Mouse (Mus musculus): Measurements from ENCODE around the gene 4930432K21Rik. TPM values are rescaled to one million over a fixed set of nuclear protein-coding genes. Genes with fewer than 3 reads are reported as not detected.

The 4930432K21Rik gene
- polyA plus RNA-seq, 1 experiment from 2014 or later, result 1.6 TPM

GRCm38 (mm10) chr8:84176560-84176959, 28.7 kb downstream of the 4930432K21Rik start:
- Histone ChIP-seq H3K27me3 (ENCODE audit: control insufficient read depth, insufficient read depth, low read length) (no peaks in the 10 kb centered on the region), H3K4me1 (ENCODE audit: control insufficient read depth, insufficient read depth, low read length) (peaks cover 27% of the 10 kb centered on the region), H3K4me3 (ENCODE audit: low read depth, low read length) (no peak overlapping the region), H3K4me2 (ENCODE audit: low read depth, low read length) (no peak overlapping the region), H3K9ac (replicated peaks; ENCODE audit: low read depth, low read length) (no peak overlapping the region), H3K9me3 (ENCODE audit: control insufficient read depth, low read length) (no peaks in the 10 kb centered on the region), H3K27ac (ENCODE audit: low read depth, low read length) (no peak overlapping the region), H3K36me3 (ENCODE audit: control insufficient read depth, insufficient read depth, low read length) (peaks cover 24% of the 10 kb centered on the region)
- no peak for ATAC-seq (ENCODE audit: low read depth)
- WGBS, result 43% methylated on average over 3 of the region's 3 CpGs

- no peak overlapping the region for H3K27ac ChIP-seq (ENCODE audit: low read depth, low read length)
- no peak overlapping the region for H3K4me2 ChIP-seq (ENCODE audit: low read depth, low read length)
- peaks cover 17% of the 10 kb centered on the region for H3K36me3 ChIP-seq (ENCODE audit: control insufficient read depth, insufficient read depth, low read length)
- no peak for ATAC-seq (ENCODE audit: low read depth)
- no peak overlapping the region for H3K4me3 ChIP-seq (ENCODE audit: low read depth, low read length)
- no peak overlapping the region for H3K9ac ChIP-seq (replicated peaks; ENCODE audit: low read depth, low read length)
- no peaks in the 10 kb centered on the region for H3K27me3 ChIP-seq (ENCODE audit: control insufficient read depth, insufficient read depth, low read length)
- 91% methylated on average over 3 of the region's 3 CpGs for WGBS
- H3K4me1 ChIP-seq (ENCODE audit: control insufficient read depth, insufficient read depth, low read length), result peaks cover 31% of the 10 kb centered on the region
- no peaks in the 10 kb centered on the region for H3K9me3 ChIP-seq (ENCODE audit: control insufficient read depth, low read length)
These were observed 29.6 kb downstream of the 4930432K21Rik start for GRCm38 (mm10) chr8:84177405-84177804.

GRCm38 (mm10) chr8:84178592-84178991, 30.8 kb downstream of the 4930432K21Rik start:
- H3K4me1 ChIP-seq (ENCODE audit: control insufficient read depth, insufficient read depth, low read length), result peaks cover 37% of the 10 kb centered on the region
- no peak for ATAC-seq (ENCODE audit: low read depth)
- WGBS, result 77% methylated on average over 8 of the region's 8 CpGs

GRCm38 (mm10) chr8:84179946-84180345, 32.1 kb downstream of the 4930432K21Rik start:
- Histone ChIP-seq H3K9ac (replicated peaks; ENCODE audit: low read depth, low read length) (peak overlapping the region; percentile 34), H3K4me2 (ENCODE audit: low read depth, low read length) (peak overlapping the region; percentile 78), H3K9me3 (ENCODE audit: control insufficient read depth, low read length) (no peaks in the 10 kb centered on the region), H3K27ac (ENCODE audit: low read depth, low read length) (peak overlapping the region; percentile 73), H3K36me3 (ENCODE audit: control insufficient read depth, insufficient read depth, low read length) (peaks cover 5% of the 10 kb centered on the region; the same call in 1 of the 2 replicates), H3K4me3 (ENCODE audit: low read depth, low read length) (peak overlapping the region; percentile 22), H3K4me1 (ENCODE audit: control insufficient read depth, insufficient read depth, low read length) (peaks cover 39% of the 10 kb centered on the region), H3K27me3 (ENCODE audit: control insufficient read depth, insufficient read depth, low read length) (no peaks in the 10 kb centered on the region)
- WGBS, result 11% methylated on average over 4 of the region's 4 CpGs
- no peak; the same call in 1 of the 2 replicates for ATAC-seq (ENCODE audit: low read depth)

More at GRCm38 (mm10) chr8:84178592-84178991, 30.8 kb downstream of the 4930432K21Rik start:
- no peaks in the 10 kb centered on the region for H3K9me3 ChIP-seq (ENCODE audit: control insufficient read depth, low read length)
- no peaks in the 10 kb centered on the region for H3K27me3 ChIP-seq (ENCODE audit: control insufficient read depth, insufficient read depth, low read length)
- H3K4me3 ChIP-seq (ENCODE audit: low read depth, low read length), result no peak overlapping the region
- no peak overlapping the region for H3K9ac ChIP-seq (replicated peaks; ENCODE audit: low read depth, low read length)
- peaks cover 9% of the 10 kb centered on the region; the same call in 1 of the 2 replicates for H3K36me3 ChIP-seq (ENCODE audit: control insufficient read depth, insufficient read depth, low read length)
- H3K4me2 ChIP-seq (ENCODE audit: low read depth, low read length), result no peak overlapping the region
- no peak overlapping the region for H3K27ac ChIP-seq (ENCODE audit: low read depth, low read length)

- H3K4me1 ChIP-seq (ENCODE audit: control insufficient read depth, insufficient read depth, low read length), result peaks cover 39% of the 10 kb centered on the region
These were observed 32.8 kb downstream of the 4930432K21Rik start for GRCm38 (mm10) chr8:84180530-84181190.

GRCm38 (mm10) chr8:84182833-84183232, 35.0 kb downstream of the 4930432K21Rik start:
- Histone ChIP-seq H3K27me3 (ENCODE audit: control insufficient read depth, insufficient read depth, low read length) (no peaks in the 10 kb centered on the region), H3K36me3 (ENCODE audit: control insufficient read depth, insufficient read depth, low read length) (no peaks in the 10 kb centered on the region), H3K27ac (ENCODE audit: low read depth, low read length) (peak overlapping the region; percentile 97), H3K4me2 (ENCODE audit: low read depth, low read length) (peak overlapping the region; percentile 90), H3K4me3 (ENCODE audit: low read depth, low read length) (peak overlapping the region; percentile 79), H3K4me1 (ENCODE audit: control insufficient read depth, insufficient read depth, low read length) (peaks cover 39% of the 10 kb centered on the region), H3K9me3 (ENCODE audit: control insufficient read depth, low read length) (no peaks in the 10 kb centered on the region), H3K9ac (replicated peaks; ENCODE audit: low read depth, low read length) (peak overlapping the region; percentile 99)
- WGBS, result 53% methylated on average over 4 of the region's 4 CpGs
- ATAC-seq (ENCODE audit: low read depth), result no peak

More at GRCm38 (mm10) chr8:84180530-84181190, 32.8 kb downstream of the 4930432K21Rik start:
- peak overlapping the region; percentile 73 for H3K27ac ChIP-seq (ENCODE audit: low read depth, low read length)
- peaks cover 4% of the 10 kb centered on the region; the same call in 1 of the 2 replicates for H3K36me3 ChIP-seq (ENCODE audit: control insufficient read depth, insufficient read depth, low read length)
- peak overlapping the region; percentile 34 for H3K9ac ChIP-seq (replicated peaks; ENCODE audit: low read depth, low read length)
- peak overlapping the region; percentile 78 for H3K4me2 ChIP-seq (ENCODE audit: low read depth, low read length)
- H3K4me3 ChIP-seq (ENCODE audit: low read depth, low read length), result peak overlapping the region; percentile 22
- H3K9me3 ChIP-seq (ENCODE audit: control insufficient read depth, low read length), result no peaks in the 10 kb centered on the region
- under 1% methylated on average over 16 of the region's 16 CpGs for WGBS
- peak; percentile 61 for ATAC-seq (ENCODE audit: low read depth)
- H3K27me3 ChIP-seq (ENCODE audit: control insufficient read depth, insufficient read depth, low read length), result no peaks in the 10 kb centered on the region

GRCm38 (mm10) chr8:84183261-84184084, 35.6 kb downstream of the 4930432K21Rik start:
- Histone ChIP-seq H3K4me1 (ENCODE audit: control insufficient read depth, insufficient read depth, low read length) (peaks cover 39% of the 10 kb centered on the region), H3K27me3 (ENCODE audit: control insufficient read depth, insufficient read depth, low read length) (no peaks in the 10 kb centered on the region), H3K9me3 (ENCODE audit: control insufficient read depth, low read length) (no peaks in the 10 kb centered on the region), H3K36me3 (ENCODE audit: control insufficient read depth, insufficient read depth, low read length) (no peaks in the 10 kb centered on the region), H3K27ac (ENCODE audit: low read depth, low read length) (peak overlapping the region; percentile 97), H3K4me2 (ENCODE audit: low read depth, low read length) (peak overlapping the region; percentile 90), H3K4me3 (ENCODE audit: low read depth, low read length) (peak overlapping the region; percentile 79), H3K9ac (replicated peaks; ENCODE audit: low read depth, low read length) (peak overlapping the region; percentile 99)
- ATAC-seq (ENCODE audit: low read depth), result peak; percentile 68
- under 1% methylated on average over 64 of the region's 87 CpGs for WGBS

- ATAC-seq (ENCODE audit: low read depth), result no peak
- peaks cover 34% of the 10 kb centered on the region for H3K4me1 ChIP-seq (ENCODE audit: control insufficient read depth, insufficient read depth, low read length)
- 19% methylated on average over 21 of the region's 21 CpGs for WGBS
These were observed 36.5 kb downstream of the 4930432K21Rik start for GRCm38 (mm10) chr8:84184085-84185043.

More at GRCm38 (mm10) chr8:84184085-84185043, 36.5 kb downstream of the 4930432K21Rik start:
- peak overlapping the region; percentile 99 for H3K9ac ChIP-seq (replicated peaks; ENCODE audit: low read depth, low read length)
- no peaks in the 10 kb centered on the region for H3K36me3 ChIP-seq (ENCODE audit: control insufficient read depth, insufficient read depth, low read length)
- peak overlapping the region; percentile 97 for H3K27ac ChIP-seq (ENCODE audit: low read depth, low read length)
- peak overlapping the region; percentile 79 for H3K4me3 ChIP-seq (ENCODE audit: low read depth, low read length)
- no peaks in the 10 kb centered on the region for H3K27me3 ChIP-seq (ENCODE audit: control insufficient read depth, insufficient read depth, low read length)
- peak overlapping the region; percentile 90 for H3K4me2 ChIP-seq (ENCODE audit: low read depth, low read length)
- H3K9me3 ChIP-seq (ENCODE audit: control insufficient read depth, low read length), result no peaks in the 10 kb centered on the region

Data from neural tube, embryonic 14.5 days (tissue).